Mouse (Mus musculus) heart, postnatal 10 days (tissue): ENCODE data around the gene Cldn22. TPM values are rescaled to one million over a fixed set of nuclear protein-coding genes. Genes with fewer than 3 reads are reported as not detected.

Source experiments
- total RNA-seq, 2 experiments: library from RNA; stranded (reverse); gene quantifications; 2 replicates each; pipeline ENCODE4 v1.2.3; 2021

Cldn22 gene
- total RNA-seq, 2 experiments from 2014 or later: not detected

Other genes starting within 250 kb of the Cldn22 start
- 10 to 100 TPM; 10.5 to 11.6 TPM for gene Ing2, start 148.9 kb upstream of the Cldn22 start, total RNA-seq
- 10 to 100 TPM in 1 of 2 experiments, 1 to 10 TPM in 1; 8.8 to 11.9 TPM for gene Cdkn2aip, start 110.5 kb upstream of the Cldn22 start, total RNA-seq
- gene Cldn24, start 2.3 kb upstream of the Cldn22 start, total RNA-seq: not detected
- gene Wwc2, start 166.4 kb downstream of the Cldn22 start, total RNA-seq: 10 to 100 TPM; 40.2 to 41.5 TPM